Mouse (Mus musculus): ENCODE results near the gene Maf.

DNA sequence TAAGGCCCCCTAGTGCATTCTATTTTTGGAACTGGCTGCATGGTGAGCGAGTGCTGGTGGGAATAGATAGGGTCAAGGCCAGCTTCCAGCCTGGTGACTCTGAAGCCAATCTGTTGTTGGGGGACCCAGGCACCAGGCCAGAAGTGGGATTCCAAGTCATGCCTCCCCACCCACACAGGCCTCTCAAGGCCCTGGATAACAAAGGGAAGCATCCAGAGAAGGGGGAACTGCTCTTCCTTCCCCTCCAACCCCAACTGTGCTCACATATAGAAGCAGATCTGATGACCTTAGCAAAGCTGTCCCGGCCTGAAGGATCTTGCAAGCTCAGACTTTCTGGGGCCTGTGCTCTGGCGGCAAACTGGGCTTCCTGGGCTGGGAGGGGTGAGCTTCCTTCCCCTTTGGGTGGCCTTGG is 57.5 kb downstream of the Maf start:
- TF ChIP-seq GATA1 (IDR thresholded peaks at IDR 0.05; ENCODE audit: low read length) (no peak), TAL1 (IDR thresholded peaks at IDR 0.05; ENCODE audit: low read length) (no peak)

All from erythroblast, embryonic 14.5 days (primary cell).